Mouse (Mus musculus) liver, adult 2 months (tissue): Measurements from ENCODE around the gene Ptpn21.

Experiments used
- CTCF ChIP-seq: fragments of 200-500 bp; IDR thresholded peaks from 2 replicates; pipeline ENCODE4 v1.5.1; 2011; ENCODE audit warnings: low read depth, low read length, control low read depth
- POLR2A ChIP-seq: fragments of 200-500 bp; IDR thresholded peaks from 2 replicates; pipeline ENCODE4 v1.6.1; 2011; ENCODE audit warnings: low read length, control low read depth; ENCODE audit not compliant: insufficient read depth; ENCODE audit errors: extremely low read depth

DNA sequence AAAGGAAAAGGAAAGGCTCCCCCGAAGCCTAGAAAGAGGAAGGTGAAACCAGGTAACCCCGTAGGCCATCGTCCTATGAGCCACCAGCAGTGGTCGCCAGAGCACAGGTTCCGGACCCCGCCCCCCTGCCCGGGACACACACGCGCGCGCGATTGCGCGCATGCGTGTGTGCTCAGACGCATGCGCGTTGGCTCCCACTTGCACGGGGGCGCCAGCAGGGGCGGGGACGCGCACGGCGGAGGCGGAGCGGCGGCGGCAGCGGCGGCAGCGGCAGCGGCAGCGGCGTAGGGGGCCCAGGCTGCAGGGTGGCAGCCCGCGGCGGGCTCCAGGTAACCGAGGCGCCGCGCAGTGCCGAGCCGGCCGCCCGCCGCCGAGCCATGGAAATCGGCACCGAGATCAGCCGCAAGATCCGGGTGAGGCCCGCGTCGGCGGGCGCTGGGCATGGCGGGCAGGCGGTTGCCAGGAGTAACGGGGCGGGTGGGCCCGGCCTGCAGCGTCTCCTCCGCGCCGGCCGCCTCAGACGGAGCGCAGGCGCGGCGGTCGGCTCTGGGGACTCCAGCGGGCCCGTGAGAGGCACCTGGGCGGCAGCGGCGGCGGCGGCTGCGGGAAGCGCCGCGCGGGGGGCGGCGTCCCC lies 9.7 kb upstream of the Ptpn21 start, which contains the start of gene Zc3h14:
- peak; percentile 60; the same call in 1 of the 2 replicates for TF ChIP-seq CTCF
- TF ChIP-seq POLR2A: no peak
